Mouse (Mus musculus) retina, postnatal 7 days (tissue): ENCODE measurements at regions not wholly inside any gene's neighbourhood (a gene's known extent, or its start where the extent isn't known, plus 50 kb on each side); places are given as distances from the start of the nearest gene placed in this dataset.

Experiments
- DNase-seq: peaks from one replicate; pipeline ENCODE4 v3.0.0-alpha.2; 2012; ENCODE audit warnings: low read depth, low spot score

GRCm38 (mm10) chr16:52746186-52746585, 292.3 kb upstream of the Alcam start:
- no peak for DNase-seq

- no peak for DNase-seq
Observed at GRCm38 (mm10) chr16:52744720-52745119, 290.8 kb upstream of the Alcam start.

- no peak for DNase-seq
Observed at GRCm38 (mm10) chr16:52742166-52742565, 288.3 kb upstream of the Alcam start.

- DNase-seq, result no peak
Observed at GRCm38 (mm10) chr16:52726120-52726844, 272.4 kb upstream of the Alcam start.

- no peak for DNase-seq
Observed at GRCm38 (mm10) chr16:52718231-52718932, 264.5 kb upstream of the Alcam start.

GRCm38 (mm10) chr16:52690272-52690671, 236.4 kb upstream of the Alcam start:
- no peak for DNase-seq

- DNase-seq, result no peak
Observed at GRCm38 (mm10) chr16:52654825-52655224, 201.0 kb upstream of the Alcam start.
